Mouse (Mus musculus) spleen, postnatal 14 days (tissue): ENCODE measurements around the gene P3h1.

Experiments
- DNase-seq, 2 experiments: peaks; one replicate each; pipeline ENCODE4 v3.0.0; 2021 to 2022; ENCODE audit warnings: low spot score in 2 of 2

Gene P3h1

GRCm38 (mm10) chr4:119238661-119239060 lies 5.9 kb downstream of the P3h1 start:
- DNase-seq = no peak

- DNase-seq = peak in 1 of 2 experiments; percentile 14
Measured at GRCm38 (mm10) chr4:119239181-119239682, 6.5 kb downstream of the P3h1 start.

- DNase-seq = peak in 1 of 2 experiments; percentile 18
Measured at GRCm38 (mm10) chr4:119241664-119242063, 8.9 kb downstream of the P3h1 start.

- DNase-seq = no peak
Measured at GRCm38 (mm10) chr4:119242571-119242970, 9.9 kb downstream of the P3h1 start.

- no peak for DNase-seq
Measured at GRCm38 (mm10) chr4:119244468-119245240, 11.9 kb downstream of the P3h1 start.

GRCm38 (mm10) chr4:119245556-119245955 lies 12.8 kb downstream of the P3h1 start:
- no peak for DNase-seq

GRCm38 (mm10) chr4:119245961-119246360 lies 13.2 kb downstream of the P3h1 start:
- no peak for DNase-seq

GRCm38 (mm10) chr4:119246688-119247225 lies 14.0 kb downstream of the P3h1 start:
- DNase-seq = no peak

GRCm38 (mm10) chr4:119247462-119248235 lies 14.9 kb downstream of the P3h1 start:
- peak; percentile 46 to 60 for DNase-seq

- no peak for DNase-seq
Measured at GRCm38 (mm10) chr4:119248407-119248965, 15.8 kb downstream of the P3h1 start.

GRCm38 (mm10) chr4:119252025-119252808 lies 19.5 kb downstream of the P3h1 start:
- DNase-seq = no peak

- no peak for DNase-seq
Measured at GRCm38 (mm10) chr4:119254012-119254618, 21.4 kb downstream of the P3h1 start.

GRCm38 (mm10) chr4:119255351-119255750 lies 22.6 kb downstream of the P3h1 start, which contains the start of gene Cldn19:
Gene Cldn19, plus strand, starts transcription at chr4:119255414.
- DNase-seq = no peak

GRCm38 (mm10) chr4:119257083-119257482 lies 24.4 kb downstream of the P3h1 start:
- no peak for DNase-seq

- DNase-seq = no peak
Measured at GRCm38 (mm10) chr4:119259344-119260254, 26.9 kb downstream of the P3h1 start.

GRCm38 (mm10) chr4:119261087-119261713 lies 28.5 kb downstream of the P3h1 start:
- no peak for DNase-seq

- no peak for DNase-seq
Measured at GRCm38 (mm10) chr4:119262483-119262882, 29.8 kb downstream of the P3h1 start.

GRCm38 (mm10) chr4:119263459-119263858 lies 30.7 kb downstream of the P3h1 start:
- DNase-seq = no peak

- no peak for DNase-seq
Measured at GRCm38 (mm10) chr4:119266606-119267005, 33.9 kb downstream of the P3h1 start.
